Mouse (Mus musculus): Measurements from ENCODE around the gene Olfr213. TPM values are rescaled to one million over a fixed set of nuclear protein-coding genes. Genes with fewer than 3 reads are reported as not detected.
"Not testable (repeated sequence)": the region's sequence is repeated elsewhere in the genome, so short reads cannot be mapped to it uniquely, and the experiment has no call there.

The Olfr213 gene
- not detected in 2 replicates for total RNA-seq (2021)
- long read RNA-seq, result 0 reads

- DNase-seq, result no peak
These were observed at the start of gene Olfr213 for GRCm38 (mm10) chr6:116538156-116538555. TSS of gene Olfr213 (plus strand) at chr6:116538456.

DNA sequence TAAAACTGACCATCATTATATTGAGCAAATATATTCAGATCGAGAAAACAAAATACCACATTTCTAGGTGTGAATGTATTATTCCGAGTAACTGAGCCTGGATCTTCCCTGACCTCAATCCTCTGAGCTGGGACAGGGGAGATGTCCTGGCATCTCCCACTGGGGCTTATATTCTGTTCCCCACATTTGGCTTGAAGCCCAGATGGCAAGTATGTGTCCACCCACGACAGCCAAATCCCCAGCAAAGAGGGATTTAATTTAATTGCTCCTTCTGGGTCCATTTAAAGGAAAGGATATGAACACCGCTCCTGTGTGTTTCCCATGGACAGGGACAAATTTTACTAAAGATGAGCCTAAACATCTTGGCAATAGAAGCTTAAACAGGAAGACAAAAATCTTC, 49.5 kb upstream of the Olfr213 start, which contains the start of gene Olfr211:
Gene Olfr211 (plus strand): TSS at position 301 of the 400 bp plus-strand sequence.
- DNase-seq, result no peak

GRCm38 (mm10) chr6:116493742-116494141, 44.5 kb upstream of the Olfr213 start:
- DNase-seq, result no peak

DNA sequence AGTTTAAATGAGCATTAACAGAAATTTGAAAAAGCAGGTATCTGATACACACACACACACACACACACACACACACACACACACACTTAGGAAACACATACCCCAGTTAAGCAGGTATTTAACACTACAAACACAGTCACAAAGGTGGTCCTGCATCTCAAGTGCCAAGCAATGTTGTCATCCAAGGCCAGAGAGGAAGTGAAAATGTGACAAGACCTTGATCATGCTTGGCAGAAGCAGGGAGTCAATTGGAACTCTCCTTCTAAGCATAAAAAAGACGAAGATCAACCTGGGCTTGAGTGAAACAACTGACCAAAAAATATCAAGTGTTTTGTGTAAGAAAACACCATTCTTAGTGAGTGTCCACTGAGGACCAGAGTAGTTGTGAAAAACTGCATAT, 42.3 kb upstream of the Olfr213 start:
- no peak for DNase-seq

DNA sequence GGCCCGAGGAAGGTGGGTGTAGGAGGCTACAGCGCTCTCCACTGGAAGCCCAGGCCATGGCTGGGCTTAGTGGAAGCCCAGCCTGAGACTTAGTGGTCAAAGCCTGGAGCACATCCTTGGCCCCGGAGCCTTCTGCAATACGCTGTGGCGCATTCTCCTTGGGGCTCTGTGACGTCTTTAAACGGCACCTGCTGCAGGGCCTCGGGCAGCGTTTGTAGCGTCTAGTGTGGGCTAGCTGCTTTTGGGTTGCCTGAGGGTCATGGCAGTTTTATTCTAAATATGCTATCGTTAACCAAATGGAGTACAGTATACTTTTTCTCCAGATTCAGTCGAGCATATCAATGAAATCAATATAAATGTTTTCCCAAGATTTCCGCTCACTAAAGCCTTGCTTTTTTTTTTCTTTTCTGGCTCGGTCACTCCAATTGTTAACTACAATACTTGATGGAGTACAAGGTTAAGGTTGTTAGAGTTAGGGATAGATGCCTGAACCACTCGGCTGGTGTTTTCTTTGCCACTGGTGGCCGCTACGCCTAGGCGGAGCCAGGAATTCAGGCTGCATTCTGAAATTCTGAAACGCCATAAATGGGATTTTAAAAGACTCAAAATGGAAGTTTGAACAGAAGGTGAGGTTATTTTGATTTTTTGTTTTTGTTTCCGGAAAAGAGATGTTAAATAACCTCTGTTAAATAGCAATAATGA, 31.8 kb upstream of the Olfr213 start, which contains the start of gene Olfr212:
Gene Olfr212 (plus strand): TSS at position 215 of the 702 bp plus-strand sequence.
- not testable (repeated sequence) for DNase-seq

DNA sequence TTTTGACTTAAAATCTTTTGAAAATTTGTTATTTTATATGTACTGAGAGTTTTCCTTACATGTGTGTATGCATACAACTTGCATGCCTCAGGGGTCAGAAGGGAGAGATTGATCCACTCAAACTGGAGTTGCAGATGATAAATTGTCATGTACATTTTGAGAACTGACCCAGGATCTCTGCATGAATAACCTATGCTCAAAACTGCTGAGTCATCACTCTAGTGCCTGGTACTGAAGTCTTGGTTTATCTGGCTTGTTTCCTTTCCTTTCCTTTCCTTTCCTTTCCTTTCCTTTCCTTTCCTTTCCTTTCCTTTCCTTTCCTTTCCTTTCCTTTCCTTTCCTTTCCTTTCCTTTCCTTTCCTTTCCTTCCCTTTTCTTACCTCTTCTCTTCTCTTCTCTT, 23.4 kb upstream of the Olfr213 start:
- DNase-seq, result no peak

DNA sequence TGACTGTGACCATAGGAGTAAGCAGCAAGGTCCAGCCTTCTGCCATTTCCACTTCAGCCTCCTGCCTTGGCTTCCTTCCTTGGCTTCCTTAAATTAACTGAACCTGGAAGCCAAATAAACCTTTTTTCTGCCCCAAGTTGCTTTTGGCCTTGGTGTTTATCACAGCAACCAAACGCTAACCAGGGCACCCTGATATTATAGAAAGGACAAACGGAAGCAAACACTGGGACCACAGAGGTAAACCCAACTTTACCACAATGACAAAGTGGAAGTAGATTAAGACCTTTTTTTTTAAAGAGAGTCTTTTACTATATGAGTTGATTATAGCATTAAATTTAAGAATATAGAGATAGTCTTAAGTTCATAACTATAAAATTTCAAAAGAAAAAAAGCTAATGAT, 4.2 kb downstream of the Olfr213 start:
- DNase-seq, result no peak

DNA sequence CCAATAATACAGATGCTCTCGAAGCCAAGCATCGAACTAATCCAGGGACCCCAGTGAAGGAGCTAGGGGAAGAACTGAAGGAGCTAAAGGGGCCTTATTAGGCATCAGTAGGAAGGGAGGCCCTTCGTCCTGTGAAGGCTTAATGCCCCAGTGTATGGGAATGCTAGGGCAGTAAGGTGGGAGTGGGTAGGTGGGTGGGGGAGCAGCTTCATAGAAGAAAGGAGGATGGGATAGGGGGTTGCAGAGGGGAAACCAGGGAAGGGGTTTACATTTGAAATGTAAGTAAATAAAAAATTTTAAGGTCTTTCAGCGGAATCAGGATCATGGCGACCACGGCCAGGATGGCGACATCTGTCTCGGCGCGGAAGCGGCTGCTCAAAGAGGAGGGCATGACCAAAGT, 12.6 kb downstream of the Olfr213 start, which contains the start of gene Gm5580:
Gene Gm5580 (plus strand): TSS at position 301 of the 400 bp plus-strand sequence.
- DNase-seq, result not testable (repeated sequence)

DNA sequence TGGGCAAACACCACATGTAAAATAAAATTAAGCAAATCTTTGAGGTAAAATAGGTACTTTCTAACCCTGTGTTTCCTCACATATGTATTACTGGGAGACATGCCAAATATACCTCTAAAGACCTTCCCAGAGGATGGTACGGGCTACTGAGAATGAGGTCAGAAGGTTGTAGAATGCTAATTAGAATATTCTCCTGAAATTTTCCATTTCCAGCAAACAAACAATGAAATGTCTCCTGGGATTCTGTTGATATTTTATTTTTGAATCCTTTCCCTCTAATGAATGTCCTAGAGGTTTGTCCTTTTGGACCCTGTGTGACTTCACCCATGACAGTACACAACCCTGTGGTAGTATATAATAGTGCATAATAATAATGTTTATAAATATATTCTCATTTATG, 15.7 kb downstream of the Olfr213 start, which contains the start of gene Olfr214:
Gene Olfr214 (plus strand): TSS at position 301 of the 400 bp plus-strand sequence.
- no peak for DNase-seq

GRCm38 (mm10) chr6:116554952-116555351, 16.7 kb downstream of the Olfr213 start:
- no peak for DNase-seq

- DNase-seq, result no peak
These were observed 31.6 kb downstream of the Olfr213 start for GRCm38 (mm10) chr6:116569834-116570233.

DNA sequence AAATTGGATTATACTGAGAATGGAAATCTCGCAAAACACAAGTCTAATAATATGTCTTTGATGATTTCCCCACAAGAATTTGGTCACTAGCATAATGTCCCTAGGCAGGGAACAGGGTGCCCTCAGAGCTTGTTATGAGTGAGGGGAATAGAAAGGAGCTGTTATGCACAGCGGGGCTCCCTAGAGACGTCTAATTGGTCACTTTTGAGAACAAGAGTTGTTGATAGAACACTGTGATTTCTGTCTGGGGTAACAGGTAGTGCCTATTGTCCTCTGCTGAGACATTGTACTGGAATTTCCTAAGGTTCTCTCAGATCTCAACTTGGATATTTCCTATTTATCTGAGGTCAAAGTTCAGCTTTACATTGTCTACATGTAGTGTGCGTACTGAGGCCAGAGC, 45.8 kb downstream of the Olfr213 start, which contains the start of gene Olfr215:
Gene Olfr215 (minus strand): TSS at position 101 of the 400 bp plus-strand sequence.
- DNase-seq, result no peak

Other genes starting within 250 kb of the Olfr213 start
- 65.2 and 78.1 TPM in 2 replicates for gene March8, start 200.4 kb upstream of the Olfr213 start, total RNA-seq (2021)
- 0.97 and 1.5 TPM in 2 replicates for gene Alox5, start 77.3 kb upstream of the Olfr213 start, total RNA-seq (2021)
- gene Olfr211, start 49.4 kb upstream of the Olfr213 start, total RNA-seq (2021), result not detected in 2 replicates
- not detected in 2 replicates for gene Olfr212, start 31.9 kb upstream of the Olfr213 start, total RNA-seq (2021)
- gene Gm5580, start 12.7 kb downstream of the Olfr213 start, total RNA-seq (2021), result 1.8 and 3.0 TPM in 2 replicates
- gene Olfr214, start 15.8 kb downstream of the Olfr213 start, total RNA-seq (2021), result not detected in 2 replicates
- not detected in 2 replicates for gene Olfr215, start 45.7 kb downstream of the Olfr213 start, total RNA-seq (2021)
- 18.8 and 24.6 TPM in 2 replicates for gene Zfp422, start 90.5 kb downstream of the Olfr213 start, total RNA-seq (2021)
- gene Depp1, start 112.2 kb downstream of the Olfr213 start, total RNA-seq (2021), result 3.6 and 4.7 TPM in 2 replicates
- gene Rassf4, start 135.5 kb downstream of the Olfr213 start, total RNA-seq (2021), result 2.2 and 4.8 TPM in 2 replicates
- 0.09 and 0.14 TPM in 2 replicates for gene Tmem72, start 178.5 kb downstream of the Olfr213 start, total RNA-seq (2021)

Measured in adrenal gland, postnatal 25 days (tissue).